Mouse (Mus musculus): ENCODE results near the gene Lrp1.

Lrp1 gene

GRCm38 (mm10) chr10:127557397-127557796 lies 63.6 kb downstream of the Lrp1 start:
- DNase-seq (ENCODE audit: low spot score in 2 of 2): no peak

GRCm38 (mm10) chr10:127555703-127556102 lies 65.2 kb downstream of the Lrp1 start:
- no peak for DNase-seq (ENCODE audit: low spot score in 2 of 2)

GRCm38 (mm10) chr10:127549892-127550291 lies 71.1 kb downstream of the Lrp1 start:
- DNase-seq (ENCODE audit: low spot score in 2 of 2): no peak

- DNase-seq (ENCODE audit: low spot score in 2 of 2): no peak
Observed at GRCm38 (mm10) chr10:127548236-127548635, 72.7 kb downstream of the Lrp1 start.

GRCm38 (mm10) chr10:127546505-127546904 lies 74.4 kb downstream of the Lrp1 start:
- DNase-seq (ENCODE audit: low spot score in 2 of 2): no peak

DNA sequence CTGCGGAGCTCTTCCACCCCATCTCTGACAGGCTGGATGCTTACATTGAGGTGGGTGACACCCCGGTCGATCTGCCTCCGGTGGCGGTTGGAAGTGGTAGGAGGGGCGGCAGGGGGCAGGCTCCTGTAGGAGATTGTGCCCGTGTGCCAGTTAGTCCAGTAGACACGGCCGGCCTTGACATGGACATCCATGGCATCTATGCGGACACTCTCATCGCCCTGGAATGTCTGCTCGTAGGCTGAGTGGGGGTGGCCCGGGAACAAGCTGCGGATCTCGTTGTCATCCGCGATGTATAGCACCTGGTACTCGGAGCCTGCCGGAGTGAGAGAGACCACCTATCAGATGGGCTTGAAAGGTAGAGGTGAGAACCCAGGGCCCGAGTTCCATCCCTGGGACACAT lies 76.6 kb downstream of the Lrp1 start:
- DNase-seq (ENCODE audit: low spot score in 2 of 2): no peak

DNA sequence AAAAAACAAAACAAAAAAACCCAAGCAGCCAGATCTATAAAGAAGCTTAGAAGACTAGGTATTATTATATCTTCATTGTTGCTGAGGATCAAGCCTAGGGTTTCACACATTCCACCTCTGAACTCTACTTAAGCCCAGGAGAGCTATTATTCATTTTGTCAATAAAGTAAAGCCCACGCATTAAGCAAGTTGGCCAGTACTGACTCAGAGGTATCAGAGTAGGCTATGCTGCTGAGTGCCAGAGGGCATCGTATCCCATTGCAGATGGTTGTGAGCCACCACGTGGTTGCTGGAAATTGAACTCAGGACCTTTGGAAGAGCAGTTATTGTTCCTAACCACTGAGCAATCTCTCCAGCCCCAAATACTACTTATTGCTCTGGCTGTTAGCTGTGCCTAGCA lies 77.0 kb downstream of the Lrp1 start:
- no peak for DNase-seq (ENCODE audit: low spot score in 2 of 2)

GRCm38 (mm10) chr10:127542720-127543119 lies 78.2 kb downstream of the Lrp1 start:
- DNase-seq (ENCODE audit: low spot score in 2 of 2): no peak

- DNase-seq (ENCODE audit: low spot score in 2 of 2): no peak
Observed at GRCm38 (mm10) chr10:127542084-127542483, 78.9 kb downstream of the Lrp1 start.

DNA sequence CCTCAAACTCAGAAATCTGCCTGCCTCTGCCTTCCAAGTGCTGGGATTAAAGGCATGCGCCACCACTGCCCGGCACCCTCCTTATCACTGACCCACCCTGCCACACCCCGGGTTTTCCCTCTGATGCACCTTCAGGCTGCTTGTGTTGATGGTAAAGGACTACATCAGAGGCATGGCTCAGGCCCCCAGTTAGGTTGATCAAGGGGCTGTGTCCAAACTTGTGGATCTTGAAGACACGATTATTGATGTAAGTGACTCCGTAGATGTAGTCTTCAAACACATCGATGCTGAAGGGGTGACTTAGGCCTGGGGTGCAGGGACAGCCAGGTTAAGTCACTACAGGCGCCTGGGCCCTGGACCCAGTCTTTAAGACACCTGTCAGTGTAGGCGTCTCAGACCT lies 79.4 kb downstream of the Lrp1 start:
- DNase-seq (ENCODE audit: low spot score in 2 of 2): no peak

- DNase-seq (ENCODE audit: low spot score in 2 of 2): peak; percentile 55 to 67
Observed at GRCm38 (mm10) chr10:127537854-127538583, 82.9 kb downstream of the Lrp1 start.

GRCm38 (mm10) chr10:127536586-127537314 lies 84.2 kb downstream of the Lrp1 start:
- DNase-seq (ENCODE audit: low spot score in 2 of 2): no peak

GRCm38 (mm10) chr10:127534929-127535384 lies 86.0 kb downstream of the Lrp1 start:
- no peak for DNase-seq (ENCODE audit: low spot score in 2 of 2)

DNA sequence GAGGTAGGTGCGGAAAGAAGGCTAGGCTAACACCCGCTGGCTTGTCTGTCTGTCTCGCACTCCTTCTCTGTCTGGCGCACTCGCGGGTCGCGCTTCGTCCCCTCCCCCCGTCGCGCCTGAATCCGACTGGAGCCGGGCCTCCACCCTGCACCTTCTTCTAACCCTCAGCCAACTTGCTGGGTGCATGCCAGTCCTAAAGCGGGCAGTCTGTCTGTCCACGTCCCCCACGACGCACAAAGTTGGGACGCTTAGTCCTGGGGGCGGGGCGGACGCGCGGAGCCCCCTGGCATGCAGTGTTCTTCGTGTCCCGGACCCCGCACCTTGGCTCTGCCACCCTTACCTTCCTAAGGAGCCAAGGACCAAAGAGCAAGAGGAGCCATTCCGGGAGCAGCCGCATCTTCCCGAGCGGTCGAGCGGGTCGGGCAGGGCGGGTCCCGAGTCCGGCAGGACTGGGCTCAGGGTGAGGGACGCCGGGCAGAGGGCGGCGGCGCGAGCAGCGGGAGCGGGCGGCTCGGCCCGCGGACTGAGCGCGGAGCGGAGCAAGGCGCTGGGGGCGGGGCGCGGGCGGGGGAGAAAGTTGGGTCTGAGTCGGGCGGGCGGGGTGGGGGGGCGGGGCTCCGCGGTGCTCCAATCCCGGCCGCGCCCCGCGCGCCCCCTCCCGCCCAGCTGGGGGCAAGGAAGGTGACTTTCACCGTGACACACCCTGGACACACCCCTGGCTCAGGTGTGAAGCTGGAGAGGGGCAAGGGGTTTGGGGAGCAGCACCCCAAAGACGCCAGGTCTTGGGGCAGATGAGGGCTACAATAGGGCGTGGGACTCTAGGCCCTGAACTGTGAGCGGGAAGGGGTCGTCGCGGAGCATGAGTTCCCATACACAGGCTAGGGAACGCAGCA lies 86.7 kb downstream of the Lrp1 start, which contains the start of gene Nxph4:
Gene Nxph4, minus strand, starts transcription at position 524 of the 893 bp plus-strand sequence.
- DNase-seq (ENCODE audit: low spot score in 2 of 2): no peak

- no peak for DNase-seq (ENCODE audit: low spot score in 2 of 2)
Observed at GRCm38 (mm10) chr10:127531548-127531947, 89.4 kb downstream of the Lrp1 start.

GRCm38 (mm10) chr10:127530945-127531344 lies 90.0 kb downstream of the Lrp1 start:
- no peak for DNase-seq (ENCODE audit: low spot score in 2 of 2)

DNA sequence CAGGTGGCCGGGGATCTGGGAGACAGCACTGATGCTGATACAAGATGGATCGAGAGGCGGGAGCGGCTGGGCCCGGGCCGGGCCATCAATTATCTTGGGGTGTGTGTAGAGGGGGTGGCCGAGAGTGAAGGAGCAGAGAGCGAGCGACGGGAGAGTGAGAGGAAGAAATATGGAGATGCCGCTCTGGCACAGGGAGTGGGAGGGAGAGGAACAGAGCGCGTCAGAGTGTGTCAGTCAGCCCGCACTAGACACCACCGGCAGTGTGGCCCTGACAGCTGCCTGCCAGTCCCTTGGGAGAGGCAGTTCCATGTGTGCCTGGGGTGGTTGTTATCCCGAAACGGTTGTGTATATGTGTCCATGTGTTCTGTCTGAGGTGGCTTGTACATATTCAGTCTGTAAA lies 93.5 kb downstream of the Lrp1 start:
- no peak for DNase-seq (ENCODE audit: low spot score in 2 of 2)

GRCm38 (mm10) chr10:127526681-127527080 lies 94.3 kb downstream of the Lrp1 start:
- DNase-seq (ENCODE audit: low spot score in 2 of 2): no peak

DNA sequence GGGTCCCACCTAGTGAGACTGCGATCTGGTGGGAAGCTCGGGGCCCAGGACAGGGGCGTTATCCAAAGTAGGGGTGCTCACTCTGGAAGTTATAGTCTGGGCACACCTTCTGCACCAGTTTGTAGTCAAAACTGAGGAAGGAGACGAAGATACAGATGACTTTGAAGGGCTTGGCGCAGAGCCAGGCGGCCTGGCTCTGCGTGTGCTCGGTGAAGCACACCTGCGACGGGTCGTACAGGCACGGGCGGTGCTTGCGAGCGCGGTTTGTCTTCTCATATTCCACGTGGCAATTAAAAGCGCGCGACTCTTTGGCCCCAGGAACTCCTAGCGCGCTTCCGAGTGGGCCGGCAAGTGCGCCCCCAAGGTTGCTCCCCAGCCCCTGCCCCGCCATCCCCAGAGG lies 94.9 kb downstream of the Lrp1 start:
- no peak for DNase-seq (ENCODE audit: low spot score in 2 of 2)

DNA sequence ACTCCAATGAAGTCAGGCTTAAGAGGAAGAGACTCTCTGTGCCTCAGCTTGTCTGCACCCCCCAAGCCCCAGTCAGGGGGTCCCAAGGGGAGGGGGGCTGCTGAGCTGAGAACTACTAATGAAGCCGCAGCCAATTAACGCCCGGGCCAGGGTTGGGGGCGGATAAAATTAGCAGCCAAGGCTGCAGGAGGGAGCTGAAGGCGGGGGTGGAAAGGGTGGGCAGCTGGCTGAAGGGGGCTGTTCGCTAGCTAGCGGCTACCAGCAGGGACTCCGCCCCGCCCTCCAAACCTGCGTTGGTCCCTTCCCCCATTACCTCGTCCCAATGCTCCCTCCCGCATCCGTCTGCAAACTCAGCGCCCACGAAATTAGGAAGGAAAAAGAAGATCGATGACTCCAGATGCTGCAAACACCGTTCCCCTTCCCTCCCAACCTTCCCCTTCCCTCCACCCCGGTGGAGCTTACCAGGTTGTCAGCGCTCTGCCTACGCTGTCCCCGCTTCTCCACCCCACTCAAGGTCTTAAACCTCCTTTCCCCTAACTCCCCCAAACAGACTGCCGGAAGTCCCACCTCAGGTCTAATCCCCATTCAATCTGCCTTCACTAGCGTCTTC lies 96.2 kb downstream of the Lrp1 start:
- no peak for DNase-seq (ENCODE audit: low spot score in 2 of 2)

- DNase-seq (ENCODE audit: low spot score in 2 of 2): peak; percentile 59 to 70
Observed at GRCm38 (mm10) chr10:127522088-127522581, 98.8 kb downstream of the Lrp1 start, which contains the start of gene Shmt2. TSS of gene Shmt2 (minus strand) at chr10:127522444.

Measured in urinary bladder, adult 18-20 months (tissue).